Mouse (Mus musculus): ENCODE results near the gene Myh9.

The Myh9 gene

GRCm38 (mm10) chr15:77809434-77809833, 32.5 kb downstream of the Myh9 start:
- DNase-seq (ENCODE audit: extremely low read depth, low read depth): no peak

DNA sequence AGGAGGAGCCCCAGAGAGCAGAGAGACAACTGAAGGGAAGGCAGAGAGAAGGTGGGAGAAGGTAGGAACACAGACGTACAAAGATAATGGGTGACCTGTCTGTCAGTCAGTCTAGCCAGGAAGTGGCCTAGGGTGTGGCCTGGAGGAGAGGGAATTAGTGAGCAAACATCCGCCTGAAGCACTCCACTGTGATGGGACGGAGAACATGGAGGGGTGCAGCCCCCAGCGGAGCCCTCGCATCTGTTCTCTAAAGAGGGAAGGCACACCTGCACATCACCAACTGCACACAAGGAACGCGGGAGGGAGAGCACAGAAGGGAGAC, 34.8 kb downstream of the Myh9 start:
- no peak for DNase-seq (ENCODE audit: extremely low read depth, low read depth)

DNA sequence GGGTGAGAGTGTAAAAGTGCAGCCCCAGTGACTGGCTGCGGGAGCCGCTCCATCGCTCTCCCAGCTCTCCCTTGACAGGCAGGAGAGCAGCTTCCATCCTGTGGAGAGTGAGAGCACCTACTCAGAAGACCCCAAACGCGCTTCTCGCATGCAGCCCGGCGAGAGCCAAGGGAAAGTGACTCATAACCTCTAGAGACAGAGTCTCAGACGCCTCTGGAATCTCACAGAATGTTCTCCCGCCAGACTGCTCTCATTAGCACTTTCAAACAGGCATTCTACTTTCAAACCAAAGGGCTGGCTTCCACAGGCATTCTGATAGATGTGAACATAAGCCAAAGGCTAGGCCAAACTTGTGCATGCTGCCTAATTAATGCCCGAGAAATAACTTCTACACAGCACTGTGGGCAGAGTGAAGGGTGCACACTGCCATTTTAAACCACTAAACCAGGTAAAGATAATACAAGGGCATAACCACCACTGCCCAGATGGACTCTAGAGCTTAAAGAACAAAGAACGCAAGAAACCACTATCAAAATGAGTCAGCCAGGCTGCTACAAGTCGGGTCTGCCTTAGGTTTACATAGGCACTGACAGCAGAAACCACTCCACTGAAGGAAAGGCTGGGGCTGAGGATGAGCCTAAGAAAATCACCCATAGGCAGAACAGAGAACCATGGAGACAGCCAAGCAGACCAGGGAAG, 35.3 kb downstream of the Myh9 start:
- no peak for DNase-seq (ENCODE audit: extremely low read depth, low read depth)

DNA sequence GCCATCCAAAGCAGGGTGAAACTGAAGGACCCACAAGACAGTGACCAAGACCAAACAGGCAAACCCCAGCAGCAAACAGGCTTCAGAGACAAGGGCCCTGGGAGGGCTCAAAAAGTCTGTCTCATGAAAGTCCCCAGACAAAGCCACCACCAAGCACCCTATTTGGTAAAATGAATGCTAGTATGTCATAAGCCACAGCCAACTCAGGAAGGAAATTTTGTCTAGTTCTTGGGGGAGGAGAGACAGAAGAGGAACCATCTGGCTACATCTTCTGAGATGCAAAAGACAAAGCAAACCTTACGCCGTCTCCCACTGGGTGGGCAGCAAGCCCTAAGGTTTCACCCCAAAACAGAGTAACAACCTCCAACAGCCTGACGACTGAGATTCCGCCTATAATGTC, 36.3 kb downstream of the Myh9 start:
- no peak for DNase-seq (ENCODE audit: extremely low read depth, low read depth)

DNA sequence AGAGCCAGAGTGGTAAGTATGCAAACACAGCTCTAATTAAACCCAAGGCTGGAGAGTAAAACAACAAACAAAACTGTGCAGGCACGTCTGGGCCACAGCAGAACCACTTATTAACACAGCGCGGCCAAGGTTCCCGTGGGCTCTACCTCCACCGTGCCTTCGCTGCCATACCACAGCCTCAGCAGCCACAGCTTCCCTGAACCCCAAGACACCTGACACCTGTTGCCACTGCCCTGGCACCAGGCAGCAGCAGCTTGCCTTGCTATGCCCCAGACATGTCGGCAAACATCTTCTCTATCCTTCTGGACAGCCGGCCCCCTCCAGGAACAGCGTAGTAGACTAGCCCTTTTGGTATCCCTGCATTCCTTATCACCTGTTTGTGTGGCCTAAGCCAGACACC, 37.0 kb downstream of the Myh9 start:
- DNase-seq (ENCODE audit: extremely low read depth, low read depth): no peak

- no peak for DNase-seq (ENCODE audit: extremely low read depth, low read depth)
These were observed 37.5 kb downstream of the Myh9 start for GRCm38 (mm10) chr15:77804460-77804859.

DNA sequence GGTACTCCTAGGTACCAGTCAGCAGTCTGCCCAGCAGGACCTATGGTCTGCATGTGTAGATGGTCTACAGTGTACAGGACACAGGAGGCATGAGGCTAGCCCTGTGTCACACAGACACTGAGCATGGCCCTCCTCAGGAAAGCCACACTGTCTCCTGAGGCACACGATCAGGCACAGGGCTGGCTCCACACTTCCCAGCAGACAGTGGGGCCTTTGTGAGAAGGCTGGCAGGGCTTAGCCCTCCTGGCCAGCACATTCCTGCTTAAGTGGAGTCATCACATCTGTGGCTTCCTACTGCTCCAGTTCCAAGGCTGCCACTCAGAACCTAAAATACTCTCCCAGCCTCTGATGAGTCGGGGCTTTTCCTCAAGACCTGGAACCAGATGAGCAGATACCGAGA, 38.2 kb downstream of the Myh9 start:
- no peak for DNase-seq (ENCODE audit: extremely low read depth, low read depth)

GRCm38 (mm10) chr15:77802992-77803391, 39.0 kb downstream of the Myh9 start:
- DNase-seq (ENCODE audit: extremely low read depth, low read depth): no peak

GRCm38 (mm10) chr15:77801188-77801587, 40.8 kb downstream of the Myh9 start:
- peak; percentile 36 for DNase-seq (ENCODE audit: extremely low read depth, low read depth)

DNA sequence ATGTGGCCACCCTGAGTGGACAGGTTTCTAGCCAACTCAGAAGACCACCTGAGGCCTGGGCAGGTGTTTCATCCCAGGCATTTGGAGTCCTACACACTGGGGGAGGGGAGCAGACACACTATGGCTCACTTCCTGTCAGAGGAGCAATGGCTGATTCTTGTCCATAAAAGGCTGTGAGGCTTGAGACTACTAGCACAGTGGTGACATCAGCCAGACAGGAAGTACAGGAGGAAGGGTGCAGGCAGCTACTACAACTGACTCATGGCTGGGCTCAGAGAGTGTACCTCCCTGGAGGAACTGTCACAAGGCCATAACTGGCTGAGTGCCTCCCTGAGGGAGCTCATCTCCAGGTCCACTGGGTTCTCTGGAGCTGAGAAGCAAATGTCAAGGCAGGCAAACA, 41.5 kb downstream of the Myh9 start:
- peak; percentile 54 for DNase-seq (ENCODE audit: extremely low read depth, low read depth)

- DNase-seq (ENCODE audit: extremely low read depth, low read depth): no peak
These were observed 42.2 kb downstream of the Myh9 start for GRCm38 (mm10) chr15:77799491-77800474.

- no peak for DNase-seq (ENCODE audit: extremely low read depth, low read depth)
These were observed 43.1 kb downstream of the Myh9 start for GRCm38 (mm10) chr15:77798664-77799490.

DNA sequence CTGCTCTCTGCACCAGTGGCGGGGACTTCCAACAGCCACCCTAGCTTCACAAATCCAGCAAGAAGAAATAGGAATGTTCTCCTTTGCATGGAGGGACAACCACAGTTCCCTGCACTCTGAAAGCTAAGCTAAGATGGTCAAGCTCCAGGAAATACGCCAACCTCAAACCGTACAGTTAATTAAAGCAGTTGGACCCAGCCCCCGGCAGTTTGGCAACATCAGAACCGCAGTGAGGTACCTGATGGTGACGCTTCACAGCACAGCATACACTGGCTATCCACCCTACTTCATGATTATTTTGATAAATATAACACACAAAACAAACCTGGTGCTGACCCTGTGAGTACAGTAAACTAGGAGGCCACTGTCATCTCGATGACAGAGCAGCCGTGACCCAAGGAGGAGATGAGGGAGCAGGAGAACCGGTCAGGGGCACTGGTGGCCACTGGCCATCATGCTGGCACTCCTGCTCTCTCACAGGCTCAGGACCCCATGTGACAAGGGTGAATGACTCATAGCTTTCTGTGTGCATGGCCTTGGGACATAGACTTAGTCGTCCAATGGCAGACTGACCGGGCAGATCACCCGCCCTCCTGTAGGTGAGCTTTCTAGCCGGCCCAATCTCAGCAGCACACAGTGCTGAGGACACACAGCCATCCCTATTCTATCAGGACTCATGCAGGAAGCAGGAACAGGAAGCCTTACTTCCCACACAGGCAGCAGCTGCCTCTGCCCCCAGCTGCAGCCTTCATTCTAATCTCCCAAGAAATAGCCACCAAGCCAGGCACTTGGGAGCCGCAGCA, 44.2 kb downstream of the Myh9 start:
- DNase-seq (ENCODE audit: extremely low read depth, low read depth): no peak

GRCm38 (mm10) chr15:77796409-77797035, 45.5 kb downstream of the Myh9 start:
- DNase-seq (ENCODE audit: extremely low read depth, low read depth): no peak

DNA sequence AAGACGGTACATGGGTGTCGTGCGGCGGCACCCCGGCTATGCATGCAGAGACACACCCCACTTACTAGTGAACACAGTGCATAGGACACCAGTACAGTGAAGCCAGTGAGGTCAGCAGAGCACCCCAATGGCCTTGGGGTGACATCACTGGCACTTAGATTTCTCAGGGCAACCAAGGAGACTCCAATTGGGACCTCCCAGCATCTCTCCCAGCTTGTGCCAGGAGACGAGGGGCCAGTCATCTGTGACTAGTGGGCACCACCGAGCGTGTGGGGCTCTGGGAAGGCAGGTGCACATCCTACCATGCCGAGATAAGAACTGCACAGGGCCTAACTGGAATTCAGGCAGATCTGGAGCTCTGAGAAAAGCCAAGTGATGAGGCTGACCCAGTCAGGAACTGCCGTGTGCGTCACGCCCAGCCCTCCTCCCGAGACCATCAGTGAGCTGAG, 47.0 kb downstream of the Myh9 start:
- DNase-seq (ENCODE audit: extremely low read depth, low read depth): no peak

DNA sequence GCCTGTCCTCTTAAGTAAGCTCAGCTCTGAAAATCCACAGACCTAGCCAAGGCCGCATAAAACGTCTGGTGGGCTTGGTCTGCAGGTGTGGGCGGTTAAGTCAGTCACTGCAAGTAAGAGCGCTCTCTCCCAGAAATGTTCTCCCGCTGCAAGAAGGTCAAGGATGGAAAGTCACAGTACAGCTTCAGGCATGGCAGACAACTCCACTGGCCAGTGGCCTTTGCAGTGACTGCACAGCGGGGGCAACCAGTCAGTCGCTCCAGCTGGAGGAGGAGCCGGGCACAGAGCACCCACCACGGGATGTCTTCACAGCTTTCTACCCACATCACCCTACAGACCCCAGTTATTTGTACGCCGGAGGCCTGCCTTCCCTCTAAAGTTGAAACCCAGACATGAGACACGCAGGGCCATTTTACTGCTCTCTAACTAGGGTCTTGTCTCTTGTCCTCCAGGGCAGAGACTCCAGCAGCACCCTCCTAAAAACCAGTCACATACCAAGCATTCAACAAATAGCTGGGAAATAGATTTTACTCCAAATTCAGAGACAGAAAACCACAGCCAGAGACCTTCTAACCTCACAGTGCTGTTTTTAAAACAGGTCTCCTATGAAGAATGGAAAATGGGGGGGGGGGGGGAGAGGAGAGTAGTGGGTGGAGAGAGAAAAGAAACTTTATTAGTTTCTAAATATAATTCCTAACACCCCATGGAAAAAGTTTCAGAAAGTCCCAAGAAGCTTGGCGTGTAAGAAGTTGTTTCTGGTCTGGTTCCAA, 47.7 kb downstream of the Myh9 start:
- no peak for DNase-seq (ENCODE audit: extremely low read depth, low read depth)

- no peak for DNase-seq (ENCODE audit: extremely low read depth, low read depth)
These were observed 48.4 kb downstream of the Myh9 start for GRCm38 (mm10) chr15:77793554-77793953.

DNA sequence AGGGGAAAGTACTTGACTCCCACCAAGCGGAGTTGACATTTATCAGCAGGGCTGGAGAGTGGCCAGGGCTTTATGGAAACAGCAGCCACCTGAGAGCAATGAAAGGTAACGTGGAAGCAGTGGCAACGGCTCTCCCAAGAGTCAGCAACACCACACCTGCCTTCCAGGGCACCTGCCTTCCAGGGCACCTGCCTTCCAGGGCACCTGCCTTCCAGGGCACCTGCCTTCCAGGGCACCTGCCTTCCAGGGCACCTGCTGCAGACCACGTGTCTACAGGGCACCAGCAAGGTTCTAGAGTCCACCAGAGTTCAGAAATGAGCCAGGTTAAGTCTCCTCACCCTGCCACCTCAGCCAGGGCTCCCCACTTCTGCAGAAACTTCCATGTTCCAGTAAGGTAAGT, 48.9 kb downstream of the Myh9 start:
- DNase-seq (ENCODE audit: extremely low read depth, low read depth): no peak

GRCm38 (mm10) chr15:77792056-77792455, 49.9 kb downstream of the Myh9 start:
- DNase-seq (ENCODE audit: extremely low read depth, low read depth): no peak
